Mouse (Mus musculus): ENCODE measurements around the gene Meiob. TPM values are rescaled to one million over a fixed set of nuclear protein-coding genes. Genes with fewer than 3 reads are reported as not detected.

Gene Meiob
- polyA plus RNA-seq, 1 experiment from 2014 or later: not detected

- H3K9ac ChIP-seq (ENCODE audit: low read depth, low read length): no peak overlapping the region
- no peak for ATAC-seq (ENCODE audit: low FRiP score)
- no peaks in the 10 kb centered on the region for H3K4me1 ChIP-seq (replicated peaks; ENCODE audit: control insufficient read depth, insufficient read depth, low read length)
- no peak for DNase-seq (ENCODE audit: low spot score)
- no peaks in the 10 kb centered on the region for H3K36me3 ChIP-seq (ENCODE audit: control insufficient read depth, insufficient read depth, low read length)
- no peak overlapping the region for H3K27ac ChIP-seq (ENCODE audit: low read depth, low read length)
- 80% methylated on average over 3 of the region's 3 CpGs for WGBS
- no peaks in the 10 kb centered on the region for H3K9me3 ChIP-seq (ENCODE audit: control insufficient read depth, low read length)
- H3K27me3 ChIP-seq (ENCODE audit: control insufficient read depth, insufficient read depth, low read length): peaks cover 3% of the 10 kb centered on the region; the same call in 1 of the 2 replicates
- H3K4me3 ChIP-seq (ENCODE audit: low read depth, low read length): no peak overlapping the region
- H3K4me2 ChIP-seq (replicated peaks; ENCODE audit: low read depth, low read length): no peak overlapping the region
These were observed 51.9 kb downstream of the Meiob start for GRCm38 (mm10) chr17:24855838-24856464.

GRCm38 (mm10) chr17:24856589-24856988, 52.5 kb downstream of the Meiob start:
- H3K36me3 ChIP-seq (ENCODE audit: control insufficient read depth, insufficient read depth, low read length): no peaks in the 10 kb centered on the region
- no peak overlapping the region for H3K27ac ChIP-seq (ENCODE audit: low read depth, low read length)
- H3K4me3 ChIP-seq (ENCODE audit: low read depth, low read length): no peak overlapping the region
- no peaks in the 10 kb centered on the region for H3K4me1 ChIP-seq (replicated peaks; ENCODE audit: control insufficient read depth, insufficient read depth, low read length)
- ATAC-seq (ENCODE audit: low FRiP score) (no peak), DNase-seq (ENCODE audit: low spot score) (no peak)
- H3K4me2 ChIP-seq (replicated peaks; ENCODE audit: low read depth, low read length): no peak overlapping the region
- no peak overlapping the region for H3K9ac ChIP-seq (ENCODE audit: low read depth, low read length)
- WGBS: 92% methylated on average over 13 of the region's 13 CpGs
- H3K27me3 ChIP-seq (ENCODE audit: control insufficient read depth, insufficient read depth, low read length): peaks cover 3% of the 10 kb centered on the region; the same call in 1 of the 2 replicates
- no peaks in the 10 kb centered on the region for H3K9me3 ChIP-seq (ENCODE audit: control insufficient read depth, low read length)

GRCm38 (mm10) chr17:24857831-24858470, 53.9 kb downstream of the Meiob start:
- H3K27me3 ChIP-seq (ENCODE audit: control insufficient read depth, insufficient read depth, low read length): no peaks in the 10 kb centered on the region
- H3K9ac ChIP-seq (ENCODE audit: low read depth, low read length): no peak overlapping the region
- H3K4me2 ChIP-seq (replicated peaks; ENCODE audit: low read depth, low read length): no peak overlapping the region
- WGBS: 89% methylated on average over 8 of the region's 8 CpGs
- ATAC-seq (ENCODE audit: low FRiP score) (no peak), DNase-seq (ENCODE audit: low spot score) (no peak)
- H3K27ac ChIP-seq (ENCODE audit: low read depth, low read length): no peak overlapping the region
- no peaks in the 10 kb centered on the region for H3K36me3 ChIP-seq (ENCODE audit: control insufficient read depth, insufficient read depth, low read length)
- H3K4me3 ChIP-seq (ENCODE audit: low read depth, low read length): no peak overlapping the region
- H3K9me3 ChIP-seq (ENCODE audit: control insufficient read depth, low read length): no peaks in the 10 kb centered on the region
- H3K4me1 ChIP-seq (replicated peaks; ENCODE audit: control insufficient read depth, insufficient read depth, low read length): no peaks in the 10 kb centered on the region

- H3K36me3 ChIP-seq (ENCODE audit: control insufficient read depth, insufficient read depth, low read length): no peaks in the 10 kb centered on the region
- no peaks in the 10 kb centered on the region for H3K9me3 ChIP-seq (ENCODE audit: control insufficient read depth, low read length)
- WGBS: 90% methylated on average over 6 of the region's 6 CpGs
- no peak overlapping the region for H3K9ac ChIP-seq (ENCODE audit: low read depth, low read length)
- no peaks in the 10 kb centered on the region for H3K4me1 ChIP-seq (replicated peaks; ENCODE audit: control insufficient read depth, insufficient read depth, low read length)
- no peak overlapping the region for H3K4me3 ChIP-seq (ENCODE audit: low read depth, low read length)
- ATAC-seq (ENCODE audit: low FRiP score) (no peak), DNase-seq (ENCODE audit: low spot score) (no peak)
- no peaks in the 10 kb centered on the region for H3K27me3 ChIP-seq (ENCODE audit: control insufficient read depth, insufficient read depth, low read length)
- no peak overlapping the region for H3K27ac ChIP-seq (ENCODE audit: low read depth, low read length)
- no peak overlapping the region for H3K4me2 ChIP-seq (replicated peaks; ENCODE audit: low read depth, low read length)
These were observed 54.9 kb downstream of the Meiob start for GRCm38 (mm10) chr17:24858967-24859366.

- H3K9ac ChIP-seq (ENCODE audit: low read depth, low read length): no peak overlapping the region
- no peak overlapping the region for H3K4me3 ChIP-seq (ENCODE audit: low read depth, low read length)
- no peak overlapping the region for H3K27ac ChIP-seq (ENCODE audit: low read depth, low read length)
- ATAC-seq (ENCODE audit: low FRiP score) (no peak), DNase-seq (ENCODE audit: low spot score) (no peak)
- no peaks in the 10 kb centered on the region for H3K36me3 ChIP-seq (ENCODE audit: control insufficient read depth, insufficient read depth, low read length)
- H3K9me3 ChIP-seq (ENCODE audit: control insufficient read depth, low read length): no peaks in the 10 kb centered on the region
- H3K4me1 ChIP-seq (replicated peaks; ENCODE audit: control insufficient read depth, insufficient read depth, low read length): no peaks in the 10 kb centered on the region
- no peaks in the 10 kb centered on the region for H3K27me3 ChIP-seq (ENCODE audit: control insufficient read depth, insufficient read depth, low read length)
- WGBS: 95% methylated on average over 8 of the region's 8 CpGs
- H3K4me2 ChIP-seq (replicated peaks; ENCODE audit: low read depth, low read length): no peak overlapping the region
These were observed 56.0 kb downstream of the Meiob start for GRCm38 (mm10) chr17:24860076-24860475.

- ATAC-seq (ENCODE audit: low FRiP score): no peak
- no peaks in the 10 kb centered on the region for H3K27me3 ChIP-seq (ENCODE audit: control insufficient read depth, insufficient read depth, low read length)
- no peaks in the 10 kb centered on the region for H3K36me3 ChIP-seq (ENCODE audit: control insufficient read depth, insufficient read depth, low read length)
- H3K9me3 ChIP-seq (ENCODE audit: control insufficient read depth, low read length): no peaks in the 10 kb centered on the region
- H3K9ac ChIP-seq (ENCODE audit: low read depth, low read length): no peak overlapping the region
- H3K4me3 ChIP-seq (ENCODE audit: low read depth, low read length): no peak overlapping the region
- H3K27ac ChIP-seq (ENCODE audit: low read depth, low read length): no peak overlapping the region
- no peak for DNase-seq (ENCODE audit: low spot score)
- 91% methylated on average over 3 of the region's 3 CpGs for WGBS
- no peaks in the 10 kb centered on the region for H3K4me1 ChIP-seq (replicated peaks; ENCODE audit: control insufficient read depth, insufficient read depth, low read length)
- H3K4me2 ChIP-seq (replicated peaks; ENCODE audit: low read depth, low read length): no peak overlapping the region
These were observed 57.7 kb downstream of the Meiob start for GRCm38 (mm10) chr17:24861785-24862184.

- no peaks in the 10 kb centered on the region for H3K4me1 ChIP-seq (replicated peaks; ENCODE audit: control insufficient read depth, insufficient read depth, low read length)
- H3K9ac ChIP-seq (ENCODE audit: low read depth, low read length): no peak within 1 kb of the TSS
- H3K4me3 ChIP-seq (ENCODE audit: low read depth, low read length): no peak within 1 kb of the TSS
- no peaks in the 10 kb centered on the region for H3K27me3 ChIP-seq (ENCODE audit: control insufficient read depth, insufficient read depth, low read length)
- no peaks in the 10 kb centered on the region for H3K9me3 ChIP-seq (ENCODE audit: control insufficient read depth, low read length)
- ATAC-seq (ENCODE audit: low FRiP score): no peak
- no peaks in the 10 kb centered on the region for H3K36me3 ChIP-seq (ENCODE audit: control insufficient read depth, insufficient read depth, low read length)
- no peak for DNase-seq (ENCODE audit: low spot score)
- no peak within 1 kb of the TSS for H3K4me2 ChIP-seq (replicated peaks; ENCODE audit: low read depth, low read length)
- WGBS: 89% methylated on average over 8 of the region's 8 CpGs
- H3K27ac ChIP-seq (ENCODE audit: low read depth, low read length): no peak within 1 kb of the TSS
These were observed 61.7 kb downstream of the Meiob start, which contains the start of gene Igfals for GRCm38 (mm10) chr17:24865776-24866175. Gene Igfals (plus strand): TSS chr17:24865997.

- H3K4me2 ChIP-seq (replicated peaks; ENCODE audit: low read depth, low read length): no peak overlapping the region
- no peaks in the 10 kb centered on the region for H3K9me3 ChIP-seq (ENCODE audit: control insufficient read depth, low read length)
- 89% methylated on average over 10 of the region's 10 CpGs for WGBS
- no peaks in the 10 kb centered on the region for H3K4me1 ChIP-seq (replicated peaks; ENCODE audit: control insufficient read depth, insufficient read depth, low read length)
- H3K27ac ChIP-seq (ENCODE audit: low read depth, low read length): no peak overlapping the region
- no peak overlapping the region for H3K9ac ChIP-seq (ENCODE audit: low read depth, low read length)
- no peak for ATAC-seq (ENCODE audit: low FRiP score)
- H3K4me3 ChIP-seq (ENCODE audit: low read depth, low read length): no peak overlapping the region
- DNase-seq (ENCODE audit: low spot score): no peak
- H3K36me3 ChIP-seq (ENCODE audit: control insufficient read depth, insufficient read depth, low read length): no peaks in the 10 kb centered on the region
- no peaks in the 10 kb centered on the region for H3K27me3 ChIP-seq (ENCODE audit: control insufficient read depth, insufficient read depth, low read length)
These were observed 63.8 kb downstream of the Meiob start for GRCm38 (mm10) chr17:24867914-24868313.
